Mouse (Mus musculus): ENCODE results near the gene Gpc6.

Gene Gpc6

DNA sequence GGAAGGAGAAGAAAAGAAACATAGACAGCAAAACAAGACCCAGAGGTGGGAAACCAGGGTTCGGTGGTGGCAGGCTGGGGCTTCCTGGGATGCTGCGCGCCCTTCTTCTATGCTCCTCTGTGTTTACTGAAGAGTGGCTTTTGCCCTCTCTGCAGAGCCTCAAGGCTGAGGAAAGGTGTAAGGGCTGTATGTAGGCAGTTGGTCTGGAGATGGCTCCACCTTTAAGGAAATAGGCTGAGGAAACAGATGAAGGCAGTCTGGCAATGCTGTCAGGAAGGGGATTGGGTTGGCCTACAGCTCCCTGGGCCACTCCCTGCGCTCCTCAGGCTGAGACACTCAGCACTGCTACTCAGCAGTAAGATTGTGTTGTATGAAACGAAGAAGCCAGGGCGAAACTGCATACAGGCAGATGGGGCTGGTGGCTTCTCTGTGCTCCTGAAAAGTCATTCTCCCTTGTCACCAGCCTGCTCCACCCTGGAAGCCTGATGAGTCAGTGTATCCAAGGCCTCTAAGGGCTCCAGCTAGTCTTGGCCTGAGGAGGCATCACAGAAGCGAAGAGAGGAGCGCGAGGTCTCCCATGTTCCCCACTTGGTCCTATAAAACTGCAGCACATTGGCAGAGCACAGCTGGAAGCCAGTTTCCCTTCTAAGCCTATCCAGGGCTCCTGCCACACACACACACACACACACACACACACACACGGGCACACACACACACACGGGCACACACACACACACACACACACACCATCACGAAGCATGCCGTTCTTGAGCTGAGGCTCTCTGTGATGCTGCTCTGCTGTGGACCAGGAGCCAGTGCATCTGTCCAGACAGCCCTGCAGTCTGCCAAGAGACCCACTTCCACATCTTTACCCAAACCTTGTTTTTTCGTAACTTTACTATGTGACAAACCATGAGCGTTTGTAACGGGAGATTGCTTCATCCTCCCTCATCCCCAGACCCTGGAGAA is 1006.0 kb downstream of the Gpc6 start:
- peak; percentile 24 for DNase-seq (ENCODE audit: low read depth)

DNA sequence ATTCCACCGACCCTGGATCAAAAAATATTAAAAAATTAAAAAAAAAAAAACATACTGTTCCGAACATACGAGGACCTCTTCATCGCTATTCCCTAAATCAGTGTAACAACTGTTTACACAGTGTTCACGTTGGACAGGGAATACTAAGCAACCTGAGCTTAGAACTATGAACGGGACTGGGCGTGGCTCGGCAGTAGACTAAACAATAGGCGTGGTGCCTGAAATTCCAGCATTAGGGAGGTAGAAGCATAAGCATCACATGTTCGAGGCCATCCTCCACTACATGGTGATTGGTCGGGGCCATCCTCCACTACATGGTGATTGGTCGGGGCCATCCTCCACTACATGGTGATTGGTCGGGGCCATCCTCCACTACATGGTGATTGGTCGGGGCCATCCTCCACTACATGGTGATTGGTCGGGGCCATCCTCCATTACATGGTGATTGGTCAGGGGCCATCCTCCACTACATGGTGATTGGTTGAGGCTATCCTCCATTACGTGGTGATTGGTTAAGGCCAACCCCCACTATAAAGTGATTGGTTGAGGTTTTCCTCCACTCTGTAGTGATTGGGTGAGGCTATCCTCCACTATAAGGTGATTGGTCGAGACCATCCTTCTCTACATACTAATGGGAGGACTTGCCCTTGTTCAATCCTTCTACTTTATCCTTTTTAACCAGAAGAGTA is 1007.2 kb downstream of the Gpc6 start:
- no peak for DNase-seq (ENCODE audit: low read depth)

DNA sequence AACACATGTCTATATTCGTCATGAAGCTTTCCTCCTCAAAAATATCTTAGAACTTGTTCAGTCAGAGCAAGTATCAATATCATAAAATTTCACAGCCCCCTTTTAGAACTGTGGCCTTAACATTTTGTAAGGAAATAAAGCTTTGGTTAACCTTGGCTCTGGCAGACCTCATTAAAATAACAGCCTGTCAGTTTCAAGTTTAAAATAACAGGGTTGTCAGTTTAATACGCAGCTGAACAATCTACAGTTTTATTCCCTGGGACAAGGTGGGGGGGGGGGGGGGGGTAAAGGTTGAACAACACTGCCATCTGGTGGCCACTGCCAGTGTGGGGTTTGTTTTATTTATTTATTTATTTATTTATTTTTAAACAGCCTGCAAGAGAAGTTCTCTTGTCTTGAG is 1013.4 kb downstream of the Gpc6 start:
- DNase-seq (ENCODE audit: low read depth), result peak; percentile 68

DNA sequence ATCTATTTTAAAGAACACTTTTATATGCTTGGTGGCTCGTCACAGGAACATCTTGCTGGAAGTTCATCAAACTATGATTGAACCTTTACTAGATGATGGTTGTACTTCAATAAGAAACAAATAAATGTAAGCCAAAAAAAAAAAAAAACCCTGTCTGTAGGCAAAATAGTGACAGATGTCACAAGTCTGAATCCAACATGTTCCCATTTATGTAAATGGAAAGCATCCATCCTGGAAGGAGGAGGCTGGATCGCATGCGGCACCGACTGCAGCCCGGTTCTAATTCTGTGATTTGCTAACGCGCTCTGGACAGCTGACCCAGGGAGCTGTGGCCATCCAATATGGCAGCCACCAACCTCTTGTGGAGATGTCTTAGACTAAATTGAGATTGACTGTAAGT is 1014.4 kb downstream of the Gpc6 start:
- no peak for DNase-seq (ENCODE audit: low read depth)

DNA sequence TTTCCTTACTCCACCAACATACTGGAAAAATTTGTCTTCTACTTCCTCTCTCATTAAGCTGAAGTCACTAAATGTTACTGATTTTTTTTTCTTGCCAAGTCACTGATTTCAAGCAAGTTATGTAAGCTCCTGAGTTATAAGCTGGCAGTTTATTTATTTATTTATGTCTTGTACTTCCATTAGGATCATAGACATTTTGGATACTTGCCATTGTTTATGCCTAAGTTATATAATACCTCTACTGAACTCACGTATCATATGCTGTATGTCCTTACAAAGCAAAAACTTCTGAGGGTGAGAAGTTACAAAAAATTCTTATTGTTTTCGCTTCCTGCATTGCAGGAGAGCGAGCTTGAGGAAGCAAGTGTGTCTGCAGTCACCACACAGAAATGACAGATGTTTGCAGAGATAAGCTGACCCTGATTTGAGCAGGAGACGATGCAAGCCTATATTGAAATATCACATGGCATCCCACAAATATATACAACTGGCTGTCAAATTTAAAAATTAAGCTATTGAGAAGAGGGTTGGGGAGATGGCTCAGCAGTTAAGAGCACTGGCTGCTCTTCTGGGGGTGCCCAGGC is 1020.9 kb downstream of the Gpc6 start:
- DNase-seq (ENCODE audit: low read depth), result no peak

DNA sequence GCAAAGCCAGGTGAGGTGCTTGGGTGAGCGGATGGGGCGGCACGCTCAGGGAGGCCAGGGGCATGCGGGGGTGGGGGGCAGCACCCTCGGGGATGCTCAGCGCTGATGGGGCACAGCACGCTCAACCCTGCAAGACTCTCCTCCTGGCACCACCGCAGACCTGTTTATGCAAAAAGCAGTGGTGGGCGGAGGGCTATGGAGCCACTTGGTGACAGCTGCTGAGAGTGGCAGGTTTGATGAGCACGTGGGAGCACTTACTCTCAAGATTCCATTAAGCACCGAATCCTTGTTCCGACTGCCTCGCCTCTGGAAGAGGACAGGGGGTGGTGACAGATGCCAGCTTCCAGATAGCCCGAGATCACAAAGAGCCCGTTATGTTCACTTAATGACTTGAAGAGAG is 1026.2 kb downstream of the Gpc6 start:
- no peak for DNase-seq (ENCODE audit: low read depth)

DNA sequence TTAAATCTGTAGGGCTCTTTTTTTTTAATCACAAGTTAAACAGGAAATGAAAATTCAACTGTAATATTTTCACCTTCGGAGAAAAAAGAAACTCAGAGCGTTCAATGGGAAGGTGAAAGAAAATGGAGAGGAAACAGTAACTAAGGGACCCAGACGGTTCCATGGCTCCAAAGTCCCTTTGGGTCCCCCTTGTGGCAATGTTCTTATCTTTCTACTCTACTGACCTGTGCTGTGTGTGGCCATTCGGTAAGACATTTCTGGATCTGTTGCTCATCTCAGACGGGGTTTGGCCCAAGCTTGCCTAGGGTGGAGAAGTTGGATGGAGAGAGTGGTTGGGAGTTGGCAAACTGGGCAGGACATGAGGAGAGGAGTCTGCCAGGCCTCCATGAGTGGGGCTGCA is 1026.6 kb downstream of the Gpc6 start:
- peak; percentile 3 for DNase-seq (ENCODE audit: low read depth)

DNA sequence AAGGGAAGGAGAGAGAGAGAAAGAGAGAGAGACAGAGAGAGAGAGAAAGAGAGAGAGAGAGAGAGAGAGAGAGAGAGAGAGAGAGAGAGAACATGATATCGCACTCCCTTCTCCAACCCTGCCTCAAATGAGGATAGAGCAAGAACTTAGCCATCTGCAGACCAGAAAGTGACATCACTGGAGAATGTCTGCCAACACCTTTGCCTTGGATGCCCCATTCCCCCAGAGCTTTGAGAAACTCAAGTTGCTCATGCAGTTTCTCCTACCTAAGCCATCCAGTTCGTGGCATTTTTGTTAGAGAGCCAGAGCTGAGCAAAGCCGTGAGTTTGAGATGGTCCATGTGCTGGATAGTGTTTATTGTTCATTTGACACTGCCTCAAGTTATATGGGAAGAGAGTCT is 1030.9 kb downstream of the Gpc6 start:
- peak; percentile 2 for DNase-seq (ENCODE audit: low read depth)

DNA sequence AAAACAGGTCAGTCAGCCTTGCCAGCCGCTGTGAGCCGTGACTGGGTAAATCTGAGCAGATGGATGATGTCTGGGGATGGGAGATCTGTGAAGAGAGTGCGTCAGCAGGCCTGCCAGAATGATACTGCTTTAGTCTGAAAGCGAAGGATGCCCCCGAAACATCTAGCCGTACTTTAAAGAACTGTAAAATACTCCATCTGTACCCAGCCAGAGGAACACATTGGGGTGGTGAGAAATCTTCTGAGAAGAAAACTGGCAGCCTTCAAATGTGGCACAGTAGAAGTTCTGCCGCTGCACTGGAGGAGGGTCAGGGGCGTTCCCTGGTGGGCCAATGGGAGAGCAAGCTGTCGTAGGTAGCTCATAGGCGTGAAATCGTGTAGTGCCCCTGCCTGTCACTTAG is 1033.3 kb downstream of the Gpc6 start:
- no peak for DNase-seq (ENCODE audit: low read depth)

DNA sequence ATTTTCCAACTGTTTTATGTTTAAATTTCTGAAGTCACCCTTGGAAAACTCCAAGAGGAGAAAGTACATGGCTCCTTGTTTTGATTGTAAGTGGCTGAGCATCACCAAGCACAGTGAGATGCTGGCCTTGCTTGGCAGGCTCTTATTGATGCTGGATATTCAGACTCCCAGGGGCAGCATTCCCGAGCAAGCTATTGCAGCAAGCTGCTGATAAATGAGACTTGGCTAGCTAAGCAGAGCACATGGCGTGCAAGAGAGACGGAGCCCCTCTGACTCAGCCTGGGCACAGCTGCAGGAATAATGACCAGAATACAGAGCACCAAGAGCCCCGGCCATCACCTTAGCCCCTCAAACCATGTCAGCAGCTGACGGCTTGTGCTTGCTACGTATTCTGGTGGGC is 1036.2 kb downstream of the Gpc6 start:
- peak; percentile 68 for DNase-seq (ENCODE audit: low read depth)

DNA sequence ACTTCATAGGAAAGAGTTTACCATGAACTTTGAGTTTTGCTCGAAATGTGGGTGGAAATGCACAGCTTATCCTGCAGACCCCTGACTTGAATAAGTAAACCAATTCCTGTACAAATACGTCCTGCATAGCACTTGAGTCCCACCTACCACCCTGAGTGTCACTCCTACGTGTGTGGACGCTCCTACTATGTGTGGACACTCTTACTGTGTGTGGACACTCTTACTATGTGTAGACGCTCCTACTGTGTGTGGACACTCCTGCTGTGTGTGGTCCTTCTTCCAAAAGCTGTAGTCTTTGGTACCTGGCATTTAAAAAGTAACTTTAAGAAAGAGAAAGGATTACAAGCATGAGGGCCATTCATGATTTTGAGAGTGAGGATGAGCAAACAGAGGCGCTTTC is 1036.7 kb downstream of the Gpc6 start:
- no peak for DNase-seq (ENCODE audit: low read depth)

DNA sequence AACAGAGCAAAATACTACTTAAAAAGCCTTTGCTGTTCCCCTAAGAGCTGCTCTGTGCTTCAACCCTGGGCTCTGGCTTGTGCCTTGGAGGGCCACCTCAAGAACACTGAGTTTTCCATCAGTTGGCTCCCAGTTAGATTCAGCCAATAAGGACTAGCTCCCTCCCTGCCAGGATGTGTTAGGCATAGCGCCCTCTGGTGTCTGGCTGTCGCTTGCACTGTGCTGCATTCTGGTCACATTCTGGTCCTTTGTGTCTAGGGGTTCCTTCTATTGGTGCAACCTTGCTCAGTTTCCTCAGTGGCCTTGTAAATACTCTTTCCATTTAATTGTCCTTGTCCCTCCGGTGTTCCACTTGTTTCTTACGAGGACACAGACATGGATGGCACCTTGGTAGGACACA is 1037.3 kb downstream of the Gpc6 start:
- peak; percentile 21 for DNase-seq (ENCODE audit: low read depth)

DNA sequence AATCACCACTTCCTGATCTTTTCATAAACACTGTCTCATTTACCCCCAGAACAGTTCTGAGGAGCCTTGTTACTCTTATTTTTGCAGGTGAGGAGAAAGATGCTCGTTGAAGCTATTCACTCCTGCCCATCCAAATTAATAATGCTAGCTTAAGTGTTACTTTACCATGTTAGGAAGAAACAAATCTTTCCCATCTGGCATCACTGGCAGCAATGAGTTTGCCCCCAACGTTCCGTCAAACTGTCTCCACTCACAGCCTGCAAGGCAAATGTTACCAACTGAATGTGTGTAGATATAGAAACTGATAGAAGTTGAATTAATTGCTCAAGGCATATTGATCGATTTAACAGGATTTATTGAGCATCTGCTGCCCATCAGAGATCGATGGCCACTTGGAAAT is 1047.5 kb downstream of the Gpc6 start:
- DNase-seq (ENCODE audit: low read depth), result no peak

DNA sequence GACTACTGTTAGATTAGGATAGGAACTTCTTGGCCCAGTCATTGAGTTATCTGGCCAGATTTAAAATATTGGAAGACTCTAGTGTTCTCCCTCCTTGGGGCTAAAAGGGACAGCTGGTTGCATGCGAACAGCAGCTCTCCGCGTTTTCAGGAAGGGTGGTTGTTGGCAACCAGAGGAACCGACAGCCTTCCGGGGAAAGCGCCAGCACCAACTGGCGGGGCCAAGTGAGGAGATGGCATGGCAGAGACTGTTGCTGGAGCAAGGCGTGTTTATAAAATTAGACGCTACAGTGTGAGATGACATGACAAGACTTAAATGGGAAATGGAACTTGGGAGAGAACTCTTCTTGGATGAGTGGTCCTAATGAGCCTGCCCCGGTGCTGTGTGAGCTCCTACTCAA is 1056.4 kb downstream of the Gpc6 start:
- no peak for DNase-seq (ENCODE audit: low read depth)

DNA sequence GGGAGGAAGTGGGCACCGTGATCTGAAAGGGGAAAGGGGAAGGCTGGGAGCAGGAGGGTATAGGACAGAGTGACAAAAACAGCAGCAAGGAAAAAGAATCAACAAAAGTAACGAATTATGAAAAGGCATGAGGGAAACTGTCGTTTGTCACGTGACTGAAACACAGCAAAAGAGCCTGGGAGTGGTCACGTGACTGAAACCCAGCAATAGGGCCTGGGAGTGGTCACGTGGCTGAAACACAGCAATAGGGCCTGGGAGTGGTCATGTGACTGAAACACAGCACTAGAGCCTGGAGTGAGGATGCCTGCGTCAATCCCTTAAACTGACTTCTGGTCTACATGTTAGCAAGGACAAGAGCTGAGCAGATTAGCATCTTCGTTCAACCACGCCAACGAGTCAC is 1063.3 kb downstream of the Gpc6 start:
- no peak for DNase-seq (ENCODE audit: low read depth)

DNA sequence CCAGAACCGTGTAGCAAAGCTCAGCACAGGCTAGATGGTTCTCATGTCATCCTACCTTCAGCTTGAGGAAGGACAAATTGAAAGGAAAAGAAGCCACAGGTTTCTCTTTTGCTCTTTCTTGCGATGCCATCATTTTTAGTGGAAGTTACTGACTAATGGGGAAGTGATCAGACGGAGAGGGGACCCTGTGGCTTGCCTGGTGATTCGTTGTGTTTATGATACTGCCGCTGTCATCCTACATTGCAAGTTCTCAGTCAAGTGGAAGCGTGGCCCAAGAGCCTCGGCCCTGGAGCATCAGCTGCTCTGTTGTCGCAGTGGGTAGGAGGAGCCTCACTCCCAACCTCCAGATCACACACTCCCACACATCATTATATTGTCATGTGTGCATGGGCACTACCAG is 1065.1 kb downstream of the Gpc6 start:
- no peak for DNase-seq (ENCODE audit: low read depth)

DNA sequence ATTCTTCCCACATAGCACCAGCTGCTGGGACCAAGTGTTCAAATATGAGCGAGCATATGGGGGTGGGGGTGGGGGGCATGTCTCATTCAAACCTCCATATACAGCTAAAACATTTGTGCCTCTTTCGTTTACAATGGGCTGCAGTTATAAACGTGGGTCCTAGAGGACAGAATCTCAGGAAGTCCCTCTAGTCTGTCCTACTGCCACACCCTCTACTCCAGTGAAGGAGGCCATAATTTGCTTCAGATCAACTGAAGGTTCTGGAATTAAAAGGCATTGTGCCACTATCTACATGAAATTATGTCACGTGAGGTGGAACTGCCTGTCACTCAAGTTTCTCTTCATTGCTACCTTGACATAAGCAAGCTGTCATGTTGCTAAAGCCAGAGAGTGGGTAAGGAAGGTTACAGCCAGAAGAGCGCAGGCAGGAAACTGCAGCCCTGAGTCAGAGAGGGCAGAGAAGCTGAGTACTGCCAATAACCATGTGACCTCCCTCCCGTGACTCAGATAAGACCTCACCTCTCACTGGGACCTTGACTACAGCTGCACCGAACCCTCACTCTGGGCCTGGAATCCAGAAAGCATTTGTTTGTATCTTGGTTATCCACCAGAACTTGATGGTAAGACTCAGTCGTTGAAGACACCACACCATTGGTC is 1067.6 kb downstream of the Gpc6 start:
- DNase-seq (ENCODE audit: low read depth), result no peak

DNA sequence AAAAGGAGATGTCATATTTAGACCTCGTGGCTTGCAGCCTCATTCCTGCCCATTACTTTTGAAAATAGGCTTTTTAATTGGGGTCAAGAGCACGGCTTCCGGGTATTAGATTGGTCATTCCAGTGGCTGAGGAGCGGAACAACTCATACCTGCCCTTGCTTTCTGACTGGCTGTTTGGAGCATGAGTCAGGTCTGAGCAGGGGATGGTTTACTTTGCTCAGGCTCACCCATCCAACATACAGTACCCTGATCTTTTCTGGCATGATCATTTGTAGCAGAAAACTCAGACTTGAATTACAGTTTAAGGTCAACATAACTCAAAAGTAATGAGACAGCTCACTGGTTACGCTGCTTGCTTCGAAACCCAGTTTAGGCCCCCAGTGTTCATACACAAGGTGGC is 1068.7 kb downstream of the Gpc6 start:
- no peak for DNase-seq (ENCODE audit: low read depth)

DNA sequence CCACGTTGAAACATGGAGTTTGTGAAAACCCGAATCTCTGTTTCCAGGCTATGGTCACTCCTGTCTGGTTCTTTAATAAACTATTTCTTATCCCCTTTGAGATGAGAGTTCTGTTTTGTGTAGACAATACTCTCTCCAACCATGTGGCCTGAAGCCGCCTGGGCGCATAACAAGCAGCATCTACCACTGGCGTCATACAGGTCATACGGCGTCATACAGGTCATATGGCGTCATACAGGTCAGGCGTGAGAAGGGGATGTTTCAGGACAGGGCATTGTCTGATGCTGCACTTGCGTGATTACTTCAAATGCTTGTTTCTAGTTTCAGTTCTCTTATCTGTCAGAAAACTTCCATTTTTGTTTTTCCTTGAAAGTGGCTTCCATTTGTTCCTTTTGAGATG is 1079.3 kb downstream of the Gpc6 start:
- DNase-seq (ENCODE audit: low read depth), result no peak

DNA sequence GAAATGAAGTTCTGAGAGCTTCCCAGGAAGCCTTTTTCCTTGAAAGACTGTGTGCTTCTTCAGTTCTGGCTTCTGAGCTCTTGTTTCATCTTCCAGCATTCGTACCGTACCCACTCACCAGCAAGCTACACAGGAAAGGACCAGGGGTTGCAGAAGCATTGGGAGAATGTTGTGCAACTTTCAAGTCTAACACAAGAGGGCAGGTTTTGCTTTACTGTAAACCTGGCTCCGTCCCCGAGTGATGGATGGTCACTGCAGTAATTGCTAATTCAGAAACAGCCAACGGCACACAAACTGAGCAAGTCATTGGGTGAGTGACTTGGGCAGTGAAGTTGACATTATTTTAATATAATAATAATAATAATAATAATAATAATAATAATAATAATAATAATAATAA is 1080.6 kb downstream of the Gpc6 start:
- DNase-seq (ENCODE audit: low read depth), result peak; percentile 65

DNA sequence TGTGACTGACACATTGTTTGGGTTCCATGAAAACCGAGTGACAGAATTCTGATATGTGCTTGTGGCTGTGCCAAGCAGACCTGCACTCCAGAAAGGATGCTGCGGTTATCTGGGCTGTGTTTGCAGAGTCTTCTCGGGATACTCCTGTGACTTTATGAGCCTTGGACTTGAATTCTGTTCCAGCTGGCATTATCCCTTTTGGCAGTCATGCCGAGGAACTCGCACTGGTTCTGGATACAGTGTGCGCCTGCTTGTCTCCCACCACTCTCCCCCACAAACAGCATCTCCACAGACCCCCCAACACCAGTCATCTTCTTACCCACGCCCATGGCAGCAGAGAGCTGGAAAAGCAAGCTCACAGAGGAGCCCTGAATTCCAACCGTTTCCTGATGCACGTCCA is 1084.4 kb downstream of the Gpc6 start:
- DNase-seq (ENCODE audit: low read depth), result no peak

DNA sequence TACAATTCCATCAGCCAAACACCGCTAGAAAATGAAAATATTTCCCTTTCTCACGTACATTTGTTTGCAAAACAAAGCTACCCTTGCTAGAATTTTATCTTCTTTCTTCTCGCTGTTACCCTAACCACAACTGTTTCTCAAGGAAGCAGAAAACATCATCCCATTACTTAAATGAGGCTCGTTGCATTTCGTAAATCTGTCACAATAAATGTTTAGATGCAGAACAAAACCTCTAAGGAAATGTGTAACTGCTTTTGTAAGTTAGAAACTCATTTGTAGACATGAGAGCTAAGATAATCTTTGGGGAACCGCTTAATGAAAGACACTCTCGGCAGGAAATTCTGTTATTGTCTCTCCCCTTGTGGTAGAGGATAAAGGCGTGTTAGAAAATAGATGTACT is 1088.1 kb downstream of the Gpc6 start:
- DNase-seq (ENCODE audit: low read depth), result no peak

DNA sequence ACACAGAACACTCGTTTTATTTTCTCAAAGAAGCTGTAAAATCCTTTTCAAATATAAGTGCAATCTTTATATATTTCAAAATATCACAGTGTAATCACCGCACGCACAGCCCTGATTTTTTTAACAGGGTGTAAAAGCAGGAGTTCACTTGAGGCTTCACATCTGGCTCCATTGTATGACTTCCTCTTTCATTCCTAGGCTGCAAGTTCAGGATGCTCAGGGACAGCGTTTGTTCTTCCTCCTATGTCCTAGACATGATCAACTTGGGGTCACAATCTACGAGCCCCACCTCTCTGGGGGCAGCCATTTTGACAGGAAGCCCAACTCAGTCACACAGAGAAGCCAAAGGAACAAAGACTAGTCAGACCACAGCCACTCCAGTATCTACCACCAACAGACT is 1094.2 kb downstream of the Gpc6 start:
- DNase-seq (ENCODE audit: low read depth), result no peak
